22 mouse cellular contexts compared by ENCODE assay signal in genomic region chr5:126063644-126064043, GRCm38 (mm10).
DNase-seq lines count a peak whose midpoint lies in the region; ATAC-seq and TF ChIP-seq lines count a peak whose summit lies in the region.
"Had no signal": no experiment of that assay in that cellular context is flagged by ENCODE, and none has a peak within 500 bp of the region (broad histone marks: within the 10 kb centered on the region; RNA-seq: fewer than 3 reads in every experiment).

No protein-coding gene starts in this region.

- no peak for TF ChIP-seq POLR2A in MEL (IDR thresholded peaks at IDR 0.05; ENCODE audit: control insufficient read depth in 1 of 2, insufficient read depth in 1 of 2, low read depth in 1 of 2, low read length in 2 of 2, poor library complexity in 1 of 2)
- TF ChIP-seq POLR2A in cortical plate, adult 2 months (IDR thresholded peaks at IDR 0.05; ENCODE audit: extremely low read depth, insufficient read depth, low read length): no peak

- H3K27ac ChIP-seq in hindbrain, postnatal 0 days: no peak overlapping the region
- no peak overlapping the region for H3K27ac ChIP-seq in hindbrain, embryonic 14.5 days
- no peak overlapping the region for H3K27ac ChIP-seq in liver, postnatal 0 days (ENCODE audit: low read depth)
- no peak overlapping the region for H3K27ac ChIP-seq in liver, embryonic 11.5 days (ENCODE audit: low read depth, low read length)
- H3K27ac ChIP-seq in MEL (ENCODE audit: control insufficient read depth, low read depth, low read length): no peak overlapping the region
- H3K27ac ChIP-seq in cortical plate, adult 2 months (ENCODE audit: insufficient read depth, low read length): no peak overlapping the region
- H3K27ac ChIP-seq: embryonic facial prominence, embryonic 13.5 days; hindbrain, embryonic 12.5 days; limb, embryonic 10.5 days; liver, embryonic 12.5 days; neural tube, embryonic 12.5 days; stomach, embryonic 15.5 days had no signal

- no peaks in the 10 kb centered on the region for H3K9me3 ChIP-seq in hindbrain, postnatal 0 days (ENCODE audit: low read length)
- H3K9me3 ChIP-seq in hindbrain, embryonic 14.5 days (ENCODE audit: control insufficient read depth, low read length): no peaks in the 10 kb centered on the region
- H3K9me3 ChIP-seq in liver, postnatal 0 days (ENCODE audit: low read length): peaks cover 4% of the 10 kb centered on the region; the same call in 1 of the 2 replicates
- no peaks in the 10 kb centered on the region for H3K9me3 ChIP-seq in liver, embryonic 11.5 days (ENCODE audit: control insufficient read depth, low read length)
- no peaks in the 10 kb centered on the region for H3K9me3 ChIP-seq in MEL (replicated peaks; ENCODE audit: insufficient read depth, low read length)
- H3K9me3 ChIP-seq: embryonic facial prominence, embryonic 13.5 days; limb, embryonic 10.5 days; neural tube, embryonic 12.5 days; stomach, embryonic 15.5 days had no signal

- TF ChIP-seq RAD21 in MEL (IDR thresholded peaks at IDR 0.05; ENCODE audit: low read depth, low read length): no peak

- TF ChIP-seq CTCF in hindbrain, postnatal 0 days (IDR thresholded peaks at IDR 0.05; ENCODE audit: low read depth): peak; percentile 51
- 0 out of 2 replicates have a peak, but pooled peaks have one; percentile 18 for TF ChIP-seq CTCF in liver, postnatal 0 days (IDR thresholded peaks at IDR 0.05; ENCODE audit: low read depth)
- peak in 2 of 3 experiments; percentile 6 to 44; a peak in 4 of 6 replicates for TF ChIP-seq CTCF in MEL (IDR thresholded peaks at IDR 0.05 in 2 of 3, conservative IDR thresholded peaks at IDR 0.05 in 1 of 3; ENCODE audit: control insufficient read depth in 1 of 3, insufficient read depth in 1 of 3, low read depth in 2 of 3, low read length in 3 of 3, poor library complexity in 1 of 3, severe bottlenecking in 1 of 3)
- TF ChIP-seq CTCF in cortical plate, adult 2 months (IDR thresholded peaks at IDR 0.05; ENCODE audit: extremely low read depth, insufficient read depth, low read length): 0 out of 2 replicates have a peak, but pooled peaks have one; percentile 11

- DNase-seq in hindbrain, postnatal 0 days (ENCODE audit: low spot score): no peak
- no peak for DNase-seq in hindbrain, embryonic 14.5 days (ENCODE audit: low spot score)
- DNase-seq in liver, postnatal 0 days: no peak
- DNase-seq in liver, embryonic 11.5 days (ENCODE audit: low spot score): no peak
- DNase-seq in MEL (ENCODE audit: low read depth, low spot score): no peak
- no peak for DNase-seq in ovary, adult 18-20 months (ENCODE audit: low spot score)
- no peak for DNase-seq in cerebellum, adult 9-11 months
- DNase-seq: adrenal gland, postnatal 36 days; cerebellum, adult 8-10 months; heart, postnatal 14 days; right cerebral cortex, adult 18-20 months had no signal

- no peak overlapping the region for H3K9ac ChIP-seq in hindbrain, postnatal 0 days (replicated peaks; ENCODE audit: low read length)
- H3K9ac ChIP-seq in hindbrain, embryonic 14.5 days: no peak overlapping the region
- no peak overlapping the region for H3K9ac ChIP-seq in liver, postnatal 0 days (replicated peaks)
- H3K9ac ChIP-seq in liver, embryonic 11.5 days (ENCODE audit: low read depth, low read length): no peak overlapping the region
- H3K9ac ChIP-seq in MEL (ENCODE audit: control insufficient read depth, low read depth, low read length, poor library complexity, severe bottlenecking): no peak overlapping the region
- H3K9ac ChIP-seq: embryonic facial prominence, embryonic 13.5 days; hindbrain, embryonic 12.5 days; liver, embryonic 12.5 days; neural tube, embryonic 12.5 days; stomach, embryonic 15.5 days had no signal

- H3K4me2 ChIP-seq in hindbrain, postnatal 0 days (ENCODE audit: low read depth, low read length): no peak overlapping the region
- no peak overlapping the region for H3K4me2 ChIP-seq in hindbrain, embryonic 14.5 days (replicated peaks)
- no peak overlapping the region for H3K4me2 ChIP-seq in liver, postnatal 0 days (ENCODE audit: low read depth, low read length)
- H3K4me2 ChIP-seq in liver, embryonic 11.5 days: no peak overlapping the region
- H3K4me2 ChIP-seq: embryonic facial prominence, embryonic 13.5 days; heart, embryonic 11.5 days; hindbrain, embryonic 12.5 days; liver, embryonic 12.5 days; midbrain, embryonic 11.5 days; neural tube, embryonic 12.5 days; stomach, embryonic 15.5 days had no signal

- no peaks in the 10 kb centered on the region for H3K79me2 ChIP-seq in MEL (ENCODE audit: control insufficient read depth, insufficient read depth, low read length, poor library complexity)

- no peaks in the 10 kb centered on the region for H3K27me3 ChIP-seq in hindbrain, postnatal 0 days (ENCODE audit: insufficient read depth, low read length)
- no peaks in the 10 kb centered on the region for H3K27me3 ChIP-seq in hindbrain, embryonic 14.5 days (ENCODE audit: control insufficient read depth, insufficient read depth, low read length)
- no peaks in the 10 kb centered on the region for H3K27me3 ChIP-seq in liver, postnatal 0 days (ENCODE audit: insufficient read depth, low read length)
- no peaks in the 10 kb centered on the region for H3K27me3 ChIP-seq in liver, embryonic 11.5 days (replicated peaks; ENCODE audit: control insufficient read depth, insufficient read depth, low read length)
- H3K27me3 ChIP-seq in MEL (ENCODE audit: control insufficient read depth in 1 of 2, insufficient read depth in 2 of 2, low read length in 2 of 2): no peaks in the 10 kb centered on the region
- H3K27me3 ChIP-seq: embryonic facial prominence, embryonic 13.5 days; hindbrain, embryonic 12.5 days; liver, embryonic 12.5 days; neural tube, embryonic 12.5 days; stomach, embryonic 15.5 days had no signal

- no peak for ATAC-seq in hindbrain, postnatal 0 days
- no peak for ATAC-seq in hindbrain, embryonic 14.5 days (ENCODE audit: low FRiP score)
- no peak for ATAC-seq in liver, postnatal 0 days
- ATAC-seq in liver, embryonic 11.5 days (replicated peaks; ENCODE audit: low FRiP score): no peak
- ATAC-seq: forebrain, embryonic 16.5 days; liver, embryonic 12.5 days; lung, postnatal 0 days had no signal

- no peaks in the 10 kb centered on the region for H3K4me1 ChIP-seq in hindbrain, postnatal 0 days (ENCODE audit: insufficient read depth, low read length)
- no peaks in the 10 kb centered on the region for H3K4me1 ChIP-seq in hindbrain, embryonic 14.5 days (replicated peaks; ENCODE audit: control insufficient read depth, insufficient read depth, low read length)
- no peaks in the 10 kb centered on the region for H3K4me1 ChIP-seq in liver, postnatal 0 days (ENCODE audit: insufficient read depth)
- no peaks in the 10 kb centered on the region for H3K4me1 ChIP-seq in liver, embryonic 11.5 days (replicated peaks; ENCODE audit: control insufficient read depth, insufficient read depth, low read length)
- H3K4me1 ChIP-seq in MEL (ENCODE audit: control insufficient read depth in 1 of 2, insufficient read depth in 2 of 2, low read length in 2 of 2): no peaks in the 10 kb centered on the region
- H3K4me1 ChIP-seq in cortical plate, adult 2 months (ENCODE audit: control insufficient read depth, insufficient read depth, low read length): no peaks in the 10 kb centered on the region
- H3K4me1 ChIP-seq: embryonic facial prominence, embryonic 13.5 days; hindbrain, embryonic 12.5 days; limb, embryonic 10.5 days; liver, embryonic 12.5 days; neural tube, embryonic 12.5 days; stomach, embryonic 15.5 days had no signal

- no peak overlapping the region for H3K4me3 ChIP-seq in hindbrain, postnatal 0 days (ENCODE audit: low read length)
- H3K4me3 ChIP-seq in hindbrain, embryonic 14.5 days (replicated peaks; ENCODE audit: low read length): no peak overlapping the region
- no peak overlapping the region for H3K4me3 ChIP-seq in liver, postnatal 0 days (ENCODE audit: low read depth, low read length)
- no peak overlapping the region for H3K4me3 ChIP-seq in liver, embryonic 11.5 days (ENCODE audit: low read depth, low read length)
- H3K4me3 ChIP-seq in MEL (ENCODE audit: control insufficient read depth in 1 of 2, insufficient read depth in 1 of 2, low read depth in 2 of 2, low read length in 2 of 2): no peak overlapping the region
- no peak overlapping the region for H3K4me3 ChIP-seq in cortical plate, adult 2 months (ENCODE audit: insufficient read depth, low read length)
- H3K4me3 ChIP-seq: embryonic facial prominence, embryonic 13.5 days; hindbrain, embryonic 12.5 days; limb, embryonic 10.5 days; liver, embryonic 12.5 days; neural tube, embryonic 12.5 days; stomach, embryonic 15.5 days had no signal

- no peak for TF ChIP-seq EP300 in liver, postnatal 0 days (IDR thresholded peaks at IDR 0.05; ENCODE audit: low read depth)
- no peak for TF ChIP-seq EP300 in MEL (IDR thresholded peaks at IDR 0.05; ENCODE audit: low read depth in 1 of 2, low read length in 2 of 2)

- H3K36me3 ChIP-seq in hindbrain, postnatal 0 days (ENCODE audit: insufficient read depth, low read length): no peaks in the 10 kb centered on the region
- H3K36me3 ChIP-seq in hindbrain, embryonic 14.5 days (replicated peaks; ENCODE audit: control insufficient read depth, insufficient read depth): no peaks in the 10 kb centered on the region
- no peaks in the 10 kb centered on the region for H3K36me3 ChIP-seq in liver, postnatal 0 days (replicated peaks; ENCODE audit: insufficient read depth, low read length)
- no peaks in the 10 kb centered on the region for H3K36me3 ChIP-seq in liver, embryonic 11.5 days (ENCODE audit: control insufficient read depth, insufficient read depth, low read length)
- H3K36me3 ChIP-seq in MEL (ENCODE audit: control insufficient read depth in 1 of 2, insufficient read depth in 2 of 2, low read length in 2 of 2): no peaks in the 10 kb centered on the region
- H3K36me3 ChIP-seq: embryonic facial prominence, embryonic 13.5 days; hindbrain, embryonic 12.5 days; limb, embryonic 10.5 days; liver, embryonic 12.5 days; neural tube, embryonic 12.5 days; stomach, embryonic 15.5 days had no signal

TF ChIP-seq in MEL, 35 proteins besides CTCF, POLR2A, EP300 and RAD21 (continues in another document):
- no peak for TF ChIP-seq MXI1 (IDR thresholded peaks at IDR 0.05; ENCODE audit: low read depth, low read length)
- TF ChIP-seq CHD1 (IDR thresholded peaks at IDR 0.05; ENCODE audit: low read depth, low read length): no peak
- TF ChIP-seq E2F4 (IDR thresholded peaks at IDR 0.05; ENCODE audit: borderline replicate concordance, low read depth, low read length): no peak
- TF ChIP-seq RCOR1 (IDR thresholded peaks at IDR 0.05; ENCODE audit: low read depth, low read length): no peak
- no peak for TF ChIP-seq NELFE (IDR thresholded peaks at IDR 0.05; ENCODE audit: low read depth, low read length)
- TF ChIP-seq USF2 (IDR thresholded peaks at IDR 0.05; ENCODE audit: borderline replicate concordance in 1 of 2, insufficient read depth in 1 of 2, low read depth in 1 of 2, low read length in 2 of 2): no peak
- no peak for TF ChIP-seq ZMIZ1 (IDR thresholded peaks at IDR 0.05; ENCODE audit: low read depth, low read length)
- no peak for TF ChIP-seq HCFC1 (IDR thresholded peaks at IDR 0.05; ENCODE audit: low read depth, low read length)
- TF ChIP-seq MAZ (IDR thresholded peaks at IDR 0.05; ENCODE audit: low read depth, low read length): no peak
- TF ChIP-seq TCF12 (IDR thresholded peaks at IDR 0.05; ENCODE audit: low read depth, low read length): no peak
- no peak for TF ChIP-seq POLR2AphosphoS5 (IDR thresholded peaks at IDR 0.05; ENCODE audit: borderline replicate concordance, low read depth, low read length)
